Mouse (Mus musculus): Measurements from ENCODE around the gene Stk11. TPM values are rescaled to one million over a fixed set of nuclear protein-coding genes. Genes with fewer than 3 reads are reported as not detected.

The Stk11 gene
- 27.0 and 27.5 TPM in 2 replicates for polyA plus RNA-seq (2014; fragmentation: Nextera tagmentation; extraction: Ambion mirVana)

DNA sequence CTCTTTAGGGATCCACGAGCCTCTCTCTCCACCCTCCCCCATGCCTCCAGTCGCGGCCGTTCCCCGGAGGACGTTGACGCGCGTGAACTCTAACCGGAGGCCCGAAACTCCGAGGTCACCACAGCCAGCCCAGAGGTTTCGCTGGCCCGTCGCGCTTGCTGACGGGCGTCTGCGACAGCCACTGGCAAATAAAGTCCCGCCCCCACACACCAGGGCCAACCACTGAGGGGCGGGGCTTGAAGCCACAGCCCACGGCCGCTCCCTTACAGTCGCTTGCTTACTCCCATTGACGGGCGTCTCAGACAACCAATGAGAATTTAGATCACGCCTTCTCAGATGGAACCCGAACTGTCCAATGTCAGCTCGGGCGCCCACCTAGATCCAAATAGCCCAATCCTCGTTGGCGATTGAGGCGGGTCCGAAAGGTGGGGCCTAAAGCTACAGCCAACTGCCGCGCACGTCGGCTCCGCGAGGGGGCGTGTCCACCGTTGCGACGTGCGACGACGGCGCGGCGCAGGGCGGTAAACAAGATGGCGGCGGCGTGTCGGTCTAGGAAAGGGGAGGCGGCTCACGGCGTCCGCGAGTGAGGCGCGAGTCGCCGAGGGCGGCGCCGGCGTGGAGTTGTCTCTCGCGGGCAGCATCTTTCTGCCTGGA is at the start of gene Stk11:
TSS of gene Stk11 (plus strand) at position 514 of the 654 bp plus-strand sequence.
- ATAC-seq (replicated peaks; ENCODE audit: low FRiP score, low TSS enrichment, low read depth) (peak; percentile 97), DNase-seq (ENCODE audit: low spot score) (peak; percentile 97)
- Histone ChIP-seq H3K4me3 (ENCODE audit: low read depth, low read length) (peak within 1 kb of the TSS; percentile 95), H3K27ac (ENCODE audit: low read depth) (peak within 1 kb of the TSS; percentile 85), H3K4me1 (replicated peaks; ENCODE audit: control insufficient read depth, insufficient read depth, low read length) (peaks cover 21% of the 10 kb centered on the region), H3K27me3 (replicated peaks; ENCODE audit: control insufficient read depth, insufficient read depth, low read length) (no peaks in the 10 kb centered on the region), H3K9me3 (ENCODE audit: control insufficient read depth, low read length) (no peaks in the 10 kb centered on the region), H3K9ac (ENCODE audit: low read length) (peak within 1 kb of the TSS; percentile 84), H3K36me3 (ENCODE audit: control insufficient read depth, insufficient read depth, low read length) (peaks cover 14% of the 10 kb centered on the region), H3K4me2 (ENCODE audit: low read length) (peak within 1 kb of the TSS; percentile 70)
- under 1% methylated on average over 70 of the region's 70 CpGs for WGBS

- H3K9ac ChIP-seq (ENCODE audit: low read length), result no peak overlapping the region
- 96% methylated on average over 6 of the region's 7 CpGs for WGBS
Observed at GRCm38 (mm10) chr10:80069251-80069650, 46.4 kb upstream of the Stk11 start.

DNA sequence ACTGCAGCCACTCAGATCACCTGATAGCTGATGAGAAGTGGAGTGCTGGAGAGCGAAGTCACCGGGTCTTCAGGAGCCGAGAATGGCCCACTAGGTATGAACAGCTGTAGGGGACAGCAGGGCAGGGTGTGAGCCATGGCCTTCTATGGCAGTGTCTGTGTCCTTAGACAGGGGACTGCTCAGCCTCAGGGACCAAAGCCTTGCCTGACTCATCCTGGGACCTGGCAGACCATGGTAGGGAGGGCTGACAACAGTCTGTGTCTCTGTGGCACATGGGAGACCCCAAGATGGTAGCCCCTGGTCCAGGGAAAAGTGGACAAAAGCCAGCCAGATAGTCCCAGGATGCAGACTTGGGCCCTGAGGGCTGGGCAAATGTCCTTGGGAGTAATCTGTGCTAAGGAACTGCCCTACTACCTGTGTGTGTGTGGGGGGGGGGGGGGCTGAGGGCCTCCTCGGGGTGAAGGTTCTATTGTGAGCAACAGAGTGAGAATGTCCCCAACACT is 45.6 kb upstream of the Stk11 start:
- 92% methylated on average over 4 of the region's 4 CpGs for WGBS
- ATAC-seq (replicated peaks; ENCODE audit: low FRiP score, low TSS enrichment, low read depth), result no peak
- no peak overlapping the region for H3K27ac ChIP-seq (ENCODE audit: low read depth)
- H3K9ac ChIP-seq (ENCODE audit: low read length), result no peak overlapping the region
- peaks cover 11% of the 10 kb centered on the region for H3K36me3 ChIP-seq (ENCODE audit: control insufficient read depth, insufficient read depth, low read length)
- H3K9me3 ChIP-seq (ENCODE audit: control insufficient read depth, low read length), result no peaks in the 10 kb centered on the region
- no peak for DNase-seq (ENCODE audit: low spot score)
- H3K4me1 ChIP-seq (replicated peaks; ENCODE audit: control insufficient read depth, insufficient read depth, low read length), result peaks cover 12% of the 10 kb centered on the region
- no peak overlapping the region for H3K4me2 ChIP-seq (ENCODE audit: low read length)
- H3K4me3 ChIP-seq (ENCODE audit: low read depth, low read length), result no peak overlapping the region
- H3K27me3 ChIP-seq (replicated peaks; ENCODE audit: control insufficient read depth, insufficient read depth, low read length), result no peaks in the 10 kb centered on the region

More at GRCm38 (mm10) chr10:80069251-80069650, 46.4 kb upstream of the Stk11 start:
- H3K9me3 ChIP-seq (ENCODE audit: control insufficient read depth, low read length), result no peaks in the 10 kb centered on the region
- ATAC-seq (replicated peaks; ENCODE audit: low FRiP score, low TSS enrichment, low read depth) (no peak), DNase-seq (ENCODE audit: low spot score) (no peak)
- peaks cover 12% of the 10 kb centered on the region for H3K36me3 ChIP-seq (ENCODE audit: control insufficient read depth, insufficient read depth, low read length)
- H3K4me1 ChIP-seq (replicated peaks; ENCODE audit: control insufficient read depth, insufficient read depth, low read length), result peaks cover 7% of the 10 kb centered on the region
- H3K4me2 ChIP-seq (ENCODE audit: low read length), result no peak overlapping the region
- no peak overlapping the region for H3K27ac ChIP-seq (ENCODE audit: low read depth)
- no peak overlapping the region for H3K4me3 ChIP-seq (ENCODE audit: low read depth, low read length)
- no peaks in the 10 kb centered on the region for H3K27me3 ChIP-seq (replicated peaks; ENCODE audit: control insufficient read depth, insufficient read depth, low read length)

- ATAC-seq (replicated peaks; ENCODE audit: low FRiP score, low TSS enrichment, low read depth), result 0 out of 2 replicates have a peak, but pooled peaks have one; percentile 36
- Histone ChIP-seq H3K36me3 (ENCODE audit: control insufficient read depth, insufficient read depth, low read length) (peaks cover 11% of the 10 kb centered on the region), H3K27me3 (replicated peaks; ENCODE audit: control insufficient read depth, insufficient read depth, low read length) (no peaks in the 10 kb centered on the region), H3K4me2 (ENCODE audit: low read length) (no peak overlapping the region), H3K9me3 (ENCODE audit: control insufficient read depth, low read length) (no peaks in the 10 kb centered on the region), H3K9ac (ENCODE audit: low read length) (0 out of 2 replicates have a peak overlapping the region, but pooled peaks have one; percentile 10), H3K27ac (ENCODE audit: low read depth) (peak overlapping the region; percentile 64), H3K4me1 (replicated peaks; ENCODE audit: control insufficient read depth, insufficient read depth, low read length) (peaks cover 13% of the 10 kb centered on the region), H3K4me3 (ENCODE audit: low read depth, low read length) (no peak overlapping the region)
- 67% methylated on average over 9 of the region's 9 CpGs for WGBS
- no peak for DNase-seq (ENCODE audit: low spot score)
Observed at GRCm38 (mm10) chr10:80070837-80071515, 44.6 kb upstream of the Stk11 start.

GRCm38 (mm10) chr10:80071516-80071900 is 44.1 kb upstream of the Stk11 start:
- Histone ChIP-seq H3K9me3 (ENCODE audit: control insufficient read depth, low read length) (no peaks in the 10 kb centered on the region), H3K4me2 (ENCODE audit: low read length) (no peak overlapping the region), H3K9ac (ENCODE audit: low read length) (0 out of 2 replicates have a peak overlapping the region, but pooled peaks have one; percentile 10), H3K4me1 (replicated peaks; ENCODE audit: control insufficient read depth, insufficient read depth, low read length) (peaks cover 13% of the 10 kb centered on the region), H3K27me3 (replicated peaks; ENCODE audit: control insufficient read depth, insufficient read depth, low read length) (no peaks in the 10 kb centered on the region), H3K36me3 (ENCODE audit: control insufficient read depth, insufficient read depth, low read length) (peaks cover 9% of the 10 kb centered on the region), H3K4me3 (ENCODE audit: low read depth, low read length) (no peak overlapping the region), H3K27ac (ENCODE audit: low read depth) (peak overlapping the region; percentile 64)
- no peak for ATAC-seq (replicated peaks; ENCODE audit: low FRiP score, low TSS enrichment, low read depth)
- 88% methylated on average over 3 of the region's 3 CpGs for WGBS
- no peak for DNase-seq (ENCODE audit: low spot score)

- Histone ChIP-seq H3K4me1 (replicated peaks; ENCODE audit: control insufficient read depth, insufficient read depth, low read length) (peaks cover 13% of the 10 kb centered on the region), H3K27ac (ENCODE audit: low read depth) (no peak overlapping the region), H3K27me3 (replicated peaks; ENCODE audit: control insufficient read depth, insufficient read depth, low read length) (no peaks in the 10 kb centered on the region), H3K4me2 (ENCODE audit: low read length) (no peak overlapping the region), H3K4me3 (ENCODE audit: low read depth, low read length) (no peak overlapping the region), H3K36me3 (ENCODE audit: control insufficient read depth, insufficient read depth, low read length) (peaks cover 7% of the 10 kb centered on the region; the same call in 1 of the 2 replicates), H3K9ac (ENCODE audit: low read length) (no peak overlapping the region), H3K9me3 (ENCODE audit: control insufficient read depth, low read length) (no peaks in the 10 kb centered on the region)
- DNase-seq (ENCODE audit: low spot score) (no peak), ATAC-seq (replicated peaks; ENCODE audit: low FRiP score, low TSS enrichment, low read depth) (no peak)
- WGBS, result 83% methylated on average over 20 of the region's 20 CpGs
Observed at GRCm38 (mm10) chr10:80072623-80073489, 42.7 kb upstream of the Stk11 start.

DNA sequence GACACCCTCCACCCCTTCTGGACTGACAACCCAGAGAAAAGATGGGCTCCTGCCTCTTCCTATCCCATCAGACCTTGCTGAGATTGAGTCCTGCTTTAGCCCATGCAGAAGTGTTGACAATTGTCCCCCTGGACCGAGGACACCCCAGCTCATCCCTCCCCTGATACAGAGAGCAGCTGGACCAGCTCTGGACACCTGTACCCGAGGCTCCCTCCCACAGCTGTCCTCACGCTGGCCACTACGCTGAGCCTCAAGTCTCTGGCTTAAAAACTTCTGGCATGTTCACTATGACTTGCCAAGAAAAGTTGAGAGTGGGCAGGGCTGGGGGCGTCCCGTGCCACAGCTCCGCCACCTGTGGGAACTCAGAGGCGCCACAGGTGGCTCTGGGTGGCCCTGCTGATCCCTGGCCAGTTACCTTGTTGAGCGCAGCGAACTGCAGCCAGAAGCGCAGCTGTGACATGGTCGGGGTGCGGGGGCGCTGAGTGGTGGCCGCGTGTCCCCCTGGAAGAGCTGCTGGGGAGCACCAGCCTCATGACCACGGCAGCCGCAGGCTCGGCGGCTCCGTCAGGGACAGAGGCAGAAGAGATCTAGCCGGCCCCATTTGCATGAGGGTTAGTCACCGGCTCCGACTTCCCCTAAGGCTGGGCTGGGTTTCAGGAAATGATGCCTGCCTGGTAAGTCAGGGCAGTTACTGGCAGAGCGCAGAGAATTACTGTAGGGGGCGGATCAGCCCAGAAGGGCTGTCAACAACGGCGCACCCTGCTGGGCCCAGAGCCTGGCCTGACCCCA is 40.6 kb upstream of the Stk11 start:
- H3K36me3 ChIP-seq (ENCODE audit: control insufficient read depth, insufficient read depth, low read length), result peaks cover 16% of the 10 kb centered on the region
- DNase-seq (ENCODE audit: low spot score) (peak; percentile 69), ATAC-seq (replicated peaks; ENCODE audit: low FRiP score, low TSS enrichment, low read depth) (peak; percentile 73)
- WGBS, result 22% methylated on average over 28 of the region's 28 CpGs
- H3K27ac ChIP-seq (ENCODE audit: low read depth), result no peak overlapping the region; the same call in 1 of the 2 replicates
- H3K27me3 ChIP-seq (replicated peaks; ENCODE audit: control insufficient read depth, insufficient read depth, low read length), result no peaks in the 10 kb centered on the region
- peaks cover 13% of the 10 kb centered on the region for H3K4me1 ChIP-seq (replicated peaks; ENCODE audit: control insufficient read depth, insufficient read depth, low read length)
- H3K4me3 ChIP-seq (ENCODE audit: low read depth, low read length), result no peak overlapping the region
- no peaks in the 10 kb centered on the region for H3K9me3 ChIP-seq (ENCODE audit: control insufficient read depth, low read length)
- 0 out of 2 replicates have a peak overlapping the region, but pooled peaks have one; percentile 10 for H3K9ac ChIP-seq (ENCODE audit: low read length)
- peak overlapping the region; percentile 41 for H3K4me2 ChIP-seq (ENCODE audit: low read length)

Data from intestine, embryonic 14.5 days (tissue).